Mouse (Mus musculus): ENCODE measurements around the gene G0s2. TPM values are rescaled to one million over a fixed set of nuclear protein-coding genes. Genes with fewer than 3 reads are reported as not detected.
"Not testable (repeated sequence)": the region's sequence is repeated elsewhere in the genome, so short reads cannot be mapped to it uniquely, and the experiment has no call there.

Gene G0s2
- total and polyA plus RNA-seq, 2 experiments from 2014 or later = 5.0 to 5.7 TPM

DNA sequence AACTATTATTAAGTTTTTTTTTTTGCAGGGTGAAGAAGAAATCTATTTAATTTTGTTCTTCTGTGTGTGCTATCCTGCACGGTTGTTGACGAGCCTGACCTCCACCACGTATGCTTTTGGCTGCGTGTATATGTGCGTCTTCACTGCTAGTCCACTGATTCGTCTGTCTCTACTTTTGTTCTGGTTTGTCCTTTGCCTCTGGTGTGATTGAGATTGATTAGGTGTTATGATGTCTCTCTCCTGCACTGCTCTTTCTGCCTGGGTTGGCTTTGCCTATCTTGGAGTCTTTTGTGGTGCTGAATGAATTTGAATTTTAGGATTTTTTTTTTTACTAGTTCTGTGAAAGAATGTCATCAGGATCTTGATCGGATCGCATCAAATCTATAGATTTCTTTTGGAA lies 18.0 kb downstream of the G0s2 start:
- ATAC-seq = no peak

DNA sequence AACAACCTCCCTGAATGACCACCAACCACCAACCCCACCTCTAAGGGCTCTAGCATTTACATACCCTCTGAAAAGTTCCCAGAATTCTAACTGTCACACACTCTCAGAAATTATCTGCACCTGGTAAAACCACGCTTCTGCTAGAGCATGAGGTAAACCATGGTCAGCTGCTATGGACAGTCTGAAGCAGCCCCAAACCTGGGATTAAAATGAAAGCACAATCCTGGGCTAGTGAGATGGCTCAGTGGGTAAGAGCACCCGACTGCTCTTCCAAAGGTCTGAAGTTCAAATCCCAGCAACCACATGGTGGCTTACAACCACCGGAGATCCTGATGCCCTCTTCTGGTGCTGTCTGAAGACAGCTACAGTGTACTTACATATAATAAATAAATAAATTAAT lies 19.1 kb downstream of the G0s2 start:
- H3K27me3 ChIP-seq (ENCODE audit: insufficient read depth, low read length); DNase-seq; H3K36me3 ChIP-seq (ENCODE audit: insufficient read depth); H3K9ac ChIP-seq; H3K27ac ChIP-seq (ENCODE audit: low read depth, low read length); H3K4me3 ChIP-seq (ENCODE audit: low read depth, low read length); ATAC-seq; H3K4me2 ChIP-seq (ENCODE audit: low read depth); H3K4me1 ChIP-seq (ENCODE audit: insufficient read depth); H3K9me3 ChIP-seq (ENCODE audit: low read length): not testable (repeated sequence)
- 63% methylated on average over 3 of the region's 3 CpGs for WGBS

More for the DNA sequence above, 18.0 kb downstream of the G0s2 start:
- 72% methylated on average over 8 of the region's 8 CpGs for WGBS
- no peak for TF ChIP-seq CTCF (IDR thresholded peaks at IDR 0.05; ENCODE audit: low read depth)
- Histone ChIP-seq H3K9me3 (ENCODE audit: low read length) (no peaks in the 10 kb centered on the region), H3K27me3 (ENCODE audit: insufficient read depth, low read length) (no peaks in the 10 kb centered on the region), H3K27ac (ENCODE audit: low read depth, low read length) (no peak overlapping the region), H3K36me3 (ENCODE audit: insufficient read depth) (no peaks in the 10 kb centered on the region), H3K9ac (no peak overlapping the region), H3K4me3 (ENCODE audit: low read depth, low read length) (no peak overlapping the region), H3K4me1 (ENCODE audit: insufficient read depth) (no peaks in the 10 kb centered on the region), H3K4me2 (ENCODE audit: low read depth) (no peak overlapping the region)
- DNase-seq = no peak

DNA sequence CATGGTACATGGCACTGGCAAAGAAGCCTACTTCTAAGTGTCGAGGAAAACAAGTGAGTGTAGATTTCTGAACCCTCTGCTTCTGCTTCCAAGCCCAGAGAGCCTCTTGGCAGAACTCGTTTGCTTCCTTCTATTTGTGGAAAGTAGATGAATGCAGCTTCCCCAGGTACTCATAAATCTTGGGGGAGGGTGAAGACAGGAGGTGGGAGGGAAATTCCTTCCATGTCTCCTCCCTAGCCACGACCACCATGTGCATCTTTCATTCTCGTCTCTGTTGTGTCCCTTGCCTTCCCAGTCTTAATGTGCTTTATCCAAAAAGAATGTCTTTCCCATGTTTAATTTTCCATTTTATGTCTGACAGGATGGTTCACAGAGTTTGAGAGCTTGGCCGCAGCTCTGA lies 20.4 kb downstream of the G0s2 start:
- no peak overlapping the region for H3K9ac ChIP-seq
- no peak overlapping the region for H3K27ac ChIP-seq (ENCODE audit: low read depth, low read length)
- H3K36me3 ChIP-seq (ENCODE audit: insufficient read depth) = no peaks in the 10 kb centered on the region
- TF ChIP-seq CTCF (IDR thresholded peaks at IDR 0.05; ENCODE audit: low read depth) = no peak
- no peaks in the 10 kb centered on the region for H3K9me3 ChIP-seq (ENCODE audit: low read length)
- H3K4me2 ChIP-seq (ENCODE audit: low read depth) = no peak overlapping the region
- WGBS = 58% methylated on average over 5 of the region's 5 CpGs
- no peak overlapping the region for H3K4me3 ChIP-seq (ENCODE audit: low read depth, low read length)
- ATAC-seq (no peak; the same call in 1 of the 2 replicates), DNase-seq (no peak)
- no peaks in the 10 kb centered on the region for H3K27me3 ChIP-seq (ENCODE audit: insufficient read depth, low read length)
- H3K4me1 ChIP-seq (ENCODE audit: insufficient read depth) = no peaks in the 10 kb centered on the region

DNA sequence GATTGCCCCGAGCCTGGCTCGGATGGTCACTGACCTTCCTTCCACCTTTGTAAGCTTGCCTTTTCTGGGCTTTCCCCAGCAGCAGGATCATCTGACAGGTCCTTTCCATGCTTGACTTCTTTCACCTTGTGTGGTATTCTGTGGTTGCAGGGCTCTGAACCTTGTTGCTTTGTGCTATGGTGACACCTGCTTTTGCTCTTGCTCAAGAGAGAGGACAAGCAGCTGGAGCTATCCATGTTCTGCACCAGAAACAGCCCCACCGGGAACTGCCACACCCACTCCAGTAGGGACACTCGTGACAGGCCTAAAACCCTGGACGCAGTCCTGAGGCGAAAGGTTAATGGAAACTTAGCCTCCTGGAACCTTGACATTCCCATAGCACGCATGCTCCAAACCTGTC lies 21.6 kb downstream of the G0s2 start:
- Histone ChIP-seq H3K27me3 (ENCODE audit: insufficient read depth, low read length) (no peaks in the 10 kb centered on the region), H3K4me2 (ENCODE audit: low read depth) (no peak overlapping the region), H3K9me3 (ENCODE audit: low read length) (no peaks in the 10 kb centered on the region), H3K4me1 (ENCODE audit: insufficient read depth) (no peaks in the 10 kb centered on the region), H3K9ac (no peak overlapping the region), H3K4me3 (ENCODE audit: low read depth, low read length) (no peak overlapping the region), H3K27ac (ENCODE audit: low read depth, low read length) (no peak overlapping the region), H3K36me3 (ENCODE audit: insufficient read depth) (no peaks in the 10 kb centered on the region)
- no peak for TF ChIP-seq CTCF (IDR thresholded peaks at IDR 0.05; ENCODE audit: low read depth)
- ATAC-seq = no peak
- no peak for DNase-seq
- 85% methylated on average over 7 of the region's 7 CpGs for whole genome bisulfite sequencing

DNA sequence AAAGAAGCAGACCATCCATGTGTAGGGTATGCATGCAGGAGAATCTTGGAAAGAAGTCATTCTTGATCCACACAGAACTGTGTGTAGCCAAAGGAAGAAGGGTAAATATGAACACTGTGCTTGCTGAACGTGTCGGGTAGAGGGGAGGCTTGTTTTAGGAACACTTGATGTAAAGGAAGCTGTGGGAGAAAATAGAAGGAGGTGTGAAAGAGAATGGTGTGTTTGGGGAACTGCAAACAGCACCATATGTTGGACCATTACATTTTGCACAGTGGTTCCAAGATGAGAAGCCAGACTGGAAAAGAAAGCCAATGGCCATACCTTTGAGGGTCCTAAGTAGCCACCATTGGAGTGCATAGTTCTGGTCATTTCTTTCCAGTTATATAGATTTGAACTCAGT lies 23.0 kb downstream of the G0s2 start:
- TF ChIP-seq CTCF (IDR thresholded peaks at IDR 0.05; ENCODE audit: low read depth) = no peak
- Histone ChIP-seq H3K4me2 (ENCODE audit: low read depth) (no peak overlapping the region), H3K9me3 (ENCODE audit: low read length) (no peaks in the 10 kb centered on the region), H3K36me3 (ENCODE audit: insufficient read depth) (no peaks in the 10 kb centered on the region), H3K27ac (ENCODE audit: low read depth, low read length) (no peak overlapping the region), H3K4me1 (ENCODE audit: insufficient read depth) (no peaks in the 10 kb centered on the region), H3K9ac (no peak overlapping the region), H3K27me3 (ENCODE audit: insufficient read depth, low read length) (no peaks in the 10 kb centered on the region), H3K4me3 (ENCODE audit: low read depth, low read length) (no peak overlapping the region)
- ATAC-seq = no peak
- no peak for DNase-seq
- 79% methylated on average over 2 of the region's 2 CpGs for WGBS

DNA sequence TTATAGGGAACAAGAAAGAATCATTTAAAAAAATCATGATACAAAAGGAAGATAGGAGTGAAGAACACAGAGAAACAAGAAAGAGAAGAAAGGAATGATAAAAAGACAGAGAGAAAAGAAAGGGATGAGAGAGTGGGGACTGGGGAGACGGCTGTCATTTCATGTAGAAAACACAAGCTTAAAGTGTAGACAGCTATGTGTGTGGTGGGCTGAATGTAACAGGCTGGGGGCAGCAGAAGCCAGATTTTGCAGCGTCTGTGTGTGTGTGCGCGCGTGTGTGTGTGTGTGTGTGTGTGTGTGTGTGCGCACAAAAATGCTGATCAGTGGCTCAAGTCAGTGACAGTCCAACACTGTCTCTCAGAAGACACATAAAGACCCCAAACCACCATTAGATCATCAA lies 28.8 kb downstream of the G0s2 start:
- WGBS = 65% methylated on average over 6 of the region's 6 CpGs
- H3K9me3 ChIP-seq (ENCODE audit: low read length) = no peaks in the 10 kb centered on the region
- ATAC-seq = peak; percentile 83
- peak; percentile 50 for DNase-seq
- H3K4me1 ChIP-seq (ENCODE audit: insufficient read depth) = peaks cover 11% of the 10 kb centered on the region; the same call in 1 of the 2 replicates
- H3K36me3 ChIP-seq (ENCODE audit: insufficient read depth) = no peaks in the 10 kb centered on the region
- no peak overlapping the region for H3K4me3 ChIP-seq (ENCODE audit: low read depth, low read length)
- peak overlapping the region; percentile 46 for H3K27ac ChIP-seq (ENCODE audit: low read depth, low read length)
- no peak overlapping the region for H3K4me2 ChIP-seq (ENCODE audit: low read depth)
- no peaks in the 10 kb centered on the region for H3K27me3 ChIP-seq (ENCODE audit: insufficient read depth, low read length)
- no peak overlapping the region for H3K9ac ChIP-seq
- 0 out of 2 replicates have a peak, but pooled peaks have one; percentile 9 for TF ChIP-seq CTCF (IDR thresholded peaks at IDR 0.05; ENCODE audit: low read depth)

DNA sequence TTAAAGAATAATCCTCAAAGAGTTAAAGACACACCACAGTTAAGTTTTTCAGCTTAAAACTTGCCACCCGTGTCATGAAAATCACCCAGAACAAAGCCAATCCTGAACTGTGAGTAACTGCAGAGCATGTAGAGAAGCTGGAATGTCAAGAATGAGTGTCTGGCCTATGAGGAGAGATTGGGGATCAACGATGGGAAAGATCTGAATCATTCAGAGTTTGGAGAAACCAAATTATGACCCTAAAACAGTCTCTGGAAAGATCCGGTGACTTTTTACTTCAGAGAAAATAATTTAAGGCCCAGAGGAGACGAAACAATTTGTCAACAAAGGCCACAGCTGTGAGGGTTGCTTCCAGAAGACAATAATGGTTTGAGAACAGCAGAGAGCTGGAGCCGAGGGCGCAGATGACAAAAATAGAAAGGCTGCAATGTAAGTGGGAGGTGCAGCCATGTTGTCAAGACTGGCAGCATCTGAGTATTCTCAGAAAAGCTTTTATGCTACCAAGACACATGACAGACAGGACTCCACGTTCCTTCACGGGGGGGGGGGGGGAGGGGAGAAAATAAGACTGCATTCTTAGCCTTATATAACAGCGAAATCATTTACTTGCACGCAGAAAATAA lies 29.3 kb downstream of the G0s2 start:
- ATAC-seq (peak; percentile 71), DNase-seq (peak; percentile 47)
- H3K27ac ChIP-seq (ENCODE audit: low read depth, low read length) = peak overlapping the region; percentile 46
- H3K4me2 ChIP-seq (ENCODE audit: low read depth) = no peak overlapping the region
- H3K4me1 ChIP-seq (ENCODE audit: insufficient read depth) = peaks cover 11% of the 10 kb centered on the region; the same call in 1 of the 2 replicates
- H3K9me3 ChIP-seq (ENCODE audit: low read length) = no peaks in the 10 kb centered on the region
- no peak overlapping the region for H3K4me3 ChIP-seq (ENCODE audit: low read depth, low read length)
- 49% methylated on average over 10 of the region's 10 CpGs for WGBS
- no peak for TF ChIP-seq CTCF (IDR thresholded peaks at IDR 0.05; ENCODE audit: low read depth)
- no peak overlapping the region for H3K9ac ChIP-seq
- no peaks in the 10 kb centered on the region for H3K27me3 ChIP-seq (ENCODE audit: insufficient read depth, low read length)
- no peaks in the 10 kb centered on the region for H3K36me3 ChIP-seq (ENCODE audit: insufficient read depth)

Measured in forebrain, postnatal 0 days (tissue).